Mouse (Mus musculus) spleen, postnatal 10 days (tissue): ENCODE results near the gene Gsta2.
"Not testable (repeated sequence)": the region's sequence is repeated elsewhere in the genome, so short reads cannot be mapped to it uniquely, and the experiment has no call there.

Experiments used
- DNase-seq, 2 experiments: peaks; one replicate each; pipeline ENCODE4 v3.0.0; 2021 to 2022; ENCODE audit warnings: low spot score in 2 of 2

The Gsta2 gene

DNA sequence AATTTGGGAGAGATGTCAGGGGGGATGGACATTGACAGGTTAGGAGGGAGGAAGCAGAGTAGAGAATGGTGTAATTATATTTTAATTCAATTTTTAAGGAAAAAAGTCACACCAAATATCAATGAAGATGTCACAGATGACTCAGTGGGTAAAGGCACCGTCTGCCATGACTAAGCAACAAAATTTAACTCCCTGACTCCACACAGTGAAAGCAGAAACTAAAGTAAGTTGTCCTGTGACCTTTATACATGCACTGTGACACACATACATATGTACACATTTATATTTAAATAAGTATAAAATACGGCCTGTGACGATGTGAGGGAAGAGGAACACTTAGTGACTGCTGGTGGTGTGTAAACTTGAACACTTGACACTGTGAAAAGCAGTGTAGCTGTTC is 47.5 kb downstream of the Gsta2 start:
- not testable (repeated sequence) for DNase-seq

DNA sequence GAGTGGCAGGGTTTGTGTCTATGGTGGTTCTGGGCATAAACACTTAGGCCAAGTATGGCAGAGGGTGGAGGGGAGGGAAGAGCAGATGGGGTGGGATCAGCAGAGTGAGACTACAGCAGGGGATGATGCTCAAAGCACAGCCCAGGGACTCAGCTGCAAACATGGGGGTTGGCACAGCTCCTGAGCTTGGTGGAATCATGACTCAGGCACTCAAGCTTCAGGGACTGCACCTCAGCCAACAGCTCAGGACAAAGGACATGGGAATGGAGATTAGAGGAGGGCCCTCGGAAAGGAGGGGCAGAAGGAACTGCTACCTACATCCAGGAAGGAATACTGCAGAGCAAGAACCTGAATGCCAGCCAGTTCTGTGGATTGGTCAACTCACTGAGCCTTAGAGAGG is 56.4 kb downstream of the Gsta2 start:
- DNase-seq = not testable (repeated sequence)

DNA sequence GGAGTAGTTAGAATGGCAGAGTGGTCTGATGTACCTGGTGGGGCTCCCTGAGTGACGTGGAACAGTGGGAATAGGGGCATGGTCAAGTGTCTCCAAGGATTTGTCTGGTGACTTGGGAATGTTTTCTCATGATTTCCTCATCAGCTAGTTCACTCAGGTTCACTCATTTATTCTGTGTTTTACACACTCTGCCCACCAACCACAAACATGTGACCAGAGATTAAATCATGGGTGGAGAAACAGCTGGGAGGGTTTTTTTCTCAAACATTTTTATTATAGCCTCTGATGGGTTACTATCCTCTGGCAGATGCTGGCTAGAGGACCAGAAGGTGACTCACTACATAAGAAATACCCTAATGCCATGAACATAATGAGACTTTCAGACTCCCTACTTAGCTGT is 57.4 kb downstream of the Gsta2 start:
- DNase-seq = no peak

DNA sequence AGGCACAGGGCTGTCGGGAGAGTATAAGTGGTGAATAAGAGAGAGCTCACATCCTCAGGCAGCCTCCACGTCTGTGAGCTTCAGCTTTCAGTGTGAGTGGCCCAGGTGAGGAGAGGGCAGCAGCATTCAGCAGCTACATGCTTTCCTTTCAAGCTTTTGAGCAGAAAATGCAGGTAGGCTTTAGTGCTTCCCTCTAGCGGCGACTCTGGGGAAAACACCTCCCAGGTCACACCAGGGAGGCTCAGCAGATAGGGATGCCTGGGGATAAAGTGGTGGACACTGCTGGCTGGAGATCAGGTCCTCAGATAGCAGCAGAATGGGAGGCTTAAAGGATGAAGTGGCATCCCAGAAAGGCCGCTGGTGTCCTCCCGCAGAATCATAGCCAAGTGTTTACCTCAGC is 59.5 kb downstream of the Gsta2 start:
- peak in 1 of 2 experiments; percentile 50 for DNase-seq

DNA sequence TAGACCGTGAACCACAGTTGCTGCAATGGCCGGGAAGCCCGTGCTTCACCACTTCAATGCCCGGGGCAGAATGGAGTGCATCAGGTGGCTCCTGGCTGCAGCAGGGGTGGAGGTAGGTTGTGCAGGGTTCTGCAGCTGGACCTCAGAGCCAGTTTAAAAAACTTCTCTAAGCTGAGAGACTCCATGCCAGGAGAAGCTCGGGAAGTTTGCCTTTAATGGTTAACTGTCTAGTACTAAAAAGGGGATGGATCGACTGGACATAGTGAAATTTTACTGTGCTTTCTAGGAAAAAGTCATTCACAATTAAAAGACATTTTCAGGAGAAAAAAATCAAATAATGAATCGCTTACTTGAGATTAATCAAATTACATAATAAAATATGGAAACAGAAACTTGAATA is 60.8 kb downstream of the Gsta2 start:
- DNase-seq = not testable (repeated sequence)

DNA sequence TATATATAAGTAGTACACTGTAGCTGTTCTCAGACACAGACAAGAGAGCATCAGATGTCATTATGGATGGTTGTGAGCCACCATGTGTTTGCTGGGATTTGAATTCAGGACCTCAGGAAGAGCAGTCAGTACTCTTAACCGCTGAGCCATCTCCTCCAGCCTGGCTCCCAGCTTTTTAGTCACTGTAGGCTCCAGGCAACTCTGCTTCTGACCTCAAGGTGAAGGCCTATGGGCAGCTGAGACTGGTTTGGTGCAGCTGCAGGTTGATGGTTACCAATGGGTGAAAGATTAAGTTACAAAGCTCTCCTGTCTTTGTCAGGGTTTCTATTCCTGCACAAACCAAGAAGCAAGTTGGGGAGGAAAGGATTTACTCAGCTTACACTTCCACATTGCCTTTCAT is 61.9 kb downstream of the Gsta2 start:
- DNase-seq = not testable (repeated sequence)

DNA sequence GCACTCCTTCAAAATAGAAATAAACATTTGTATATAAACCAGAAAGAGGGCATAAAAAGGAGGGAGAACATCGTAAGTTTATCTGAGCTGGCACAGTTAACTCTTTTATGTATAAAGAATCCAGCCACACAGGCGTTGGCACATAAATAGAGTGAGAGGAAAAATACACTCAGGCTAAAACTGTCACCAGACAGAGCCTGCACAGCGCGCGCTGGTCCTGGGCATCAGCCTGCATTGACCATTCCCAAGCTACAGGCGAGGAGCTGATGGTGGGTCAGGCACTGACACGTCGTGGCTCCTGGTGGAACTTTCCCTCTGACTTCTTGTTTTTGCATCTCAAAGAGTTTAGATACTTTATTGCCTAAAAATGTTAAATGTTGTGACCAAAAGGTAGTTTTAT is 63.1 kb downstream of the Gsta2 start:
- DNase-seq = not testable (repeated sequence)

DNA sequence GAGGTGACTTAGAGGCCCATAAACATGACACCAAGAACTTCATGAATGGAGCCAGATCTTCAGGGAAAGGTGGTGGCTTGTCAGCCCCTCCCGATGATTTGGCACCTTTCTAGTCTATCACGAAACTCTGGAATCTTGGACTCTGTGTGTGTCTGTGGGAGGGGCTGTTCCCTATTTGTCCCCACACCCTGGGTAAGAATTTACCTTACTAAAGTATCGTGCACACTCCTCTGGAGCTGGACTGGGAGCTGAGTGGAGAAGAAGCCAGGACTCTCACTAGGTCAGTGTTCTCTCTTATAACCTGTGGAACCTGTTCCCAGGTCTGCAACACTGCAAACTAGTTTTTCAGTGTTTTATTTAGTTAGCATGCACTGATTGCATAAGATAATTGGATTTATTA is 65.9 kb downstream of the Gsta2 start, which contains the start of gene Gm10639:
Gene Gm10639 (plus strand): TSS at position 201 of the 400 bp plus-strand sequence.
- DNase-seq = not testable (repeated sequence)

DNA sequence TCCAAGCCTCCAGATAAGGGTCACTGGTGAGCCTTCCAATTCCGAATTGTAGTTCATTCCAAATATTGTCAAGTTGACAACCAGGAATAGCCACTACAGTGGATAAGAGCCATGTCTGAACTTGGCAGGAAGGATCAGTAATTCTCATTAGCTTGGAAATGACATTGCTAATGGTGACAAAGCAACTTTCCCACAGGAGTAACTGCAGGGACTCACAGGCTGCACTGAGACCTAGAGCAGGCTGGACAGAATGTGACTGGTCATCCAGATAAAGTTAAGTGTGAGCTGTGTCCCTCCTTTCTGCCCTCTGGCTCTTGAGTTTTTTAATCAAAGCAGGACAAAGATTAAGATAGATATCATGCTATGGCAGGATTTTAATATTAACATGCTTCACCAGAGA is 66.5 kb downstream of the Gsta2 start:
- not testable (repeated sequence) for DNase-seq

DNA sequence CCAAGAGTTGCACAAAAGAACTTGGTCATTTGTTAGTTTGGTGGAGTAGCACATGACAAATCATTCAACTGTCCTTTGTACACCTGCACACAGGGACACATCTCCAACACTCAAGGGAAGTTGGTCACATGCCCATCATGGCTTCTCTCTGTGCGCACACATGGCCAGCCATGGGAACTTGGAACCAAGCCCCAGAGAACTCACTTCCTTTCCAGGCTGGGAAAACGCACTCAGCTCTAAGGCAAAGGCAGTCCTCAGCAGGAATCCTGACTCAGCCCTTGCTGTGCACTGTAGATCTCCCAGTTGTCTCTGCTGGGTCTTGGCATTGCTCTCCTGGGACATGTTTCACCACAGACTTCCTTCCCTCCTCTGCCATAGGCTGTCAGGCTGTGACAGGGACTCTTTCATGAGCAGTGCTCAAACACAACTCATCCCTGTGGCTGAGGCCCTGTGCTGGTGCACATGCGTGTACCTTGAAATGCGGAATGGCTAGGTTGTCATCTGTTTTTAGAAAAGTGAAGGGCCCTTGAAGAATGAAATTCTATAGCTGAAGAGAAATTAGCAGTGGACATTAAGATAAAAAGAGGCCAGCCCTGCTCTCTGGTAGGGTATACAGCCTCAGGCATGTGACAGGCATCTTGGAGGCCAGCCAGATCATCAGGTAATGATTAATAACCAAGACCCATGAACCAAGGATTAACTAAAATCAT is 73.4 kb downstream of the Gsta2 start:
- not testable (repeated sequence) for DNase-seq
